Mouse (Mus musculus) cerebellum, adult (tissue): ENCODE measurements around the gene Snap25.

Source experiments
- ATAC-seq: cut with Nextera tagmentation; 2 replicates; pipeline ENCODE4 v1.9.2; 2017; ENCODE audit warnings: mild to moderate bottlenecking, moderate library complexity, mixed read lengths; ENCODE audit not compliant: insufficient number of reproducible peaks, low FRiP score, low TSS enrichment

Snap25 gene

GRCm38 (mm10) chr2:136802076-136802475 lies 88.8 kb downstream of the Snap25 start:
- no peak for ATAC-seq

- peak; percentile 74 for ATAC-seq
Measured at GRCm38 (mm10) chr2:136803142-136803541, 89.9 kb downstream of the Snap25 start.

GRCm38 (mm10) chr2:136807992-136808726 lies 94.9 kb downstream of the Snap25 start:
- ATAC-seq = no peak

GRCm38 (mm10) chr2:136811331-136811730 lies 98.1 kb downstream of the Snap25 start:
- ATAC-seq = no peak

GRCm38 (mm10) chr2:136816717-136817400 lies 103.6 kb downstream of the Snap25 start:
- ATAC-seq = peak; percentile 89

GRCm38 (mm10) chr2:136823751-136824716 lies 110.8 kb downstream of the Snap25 start:
- ATAC-seq = no peak

GRCm38 (mm10) chr2:136827612-136828011 lies 114.4 kb downstream of the Snap25 start:
- ATAC-seq = no peak
